Mouse (Mus musculus) heart, adult 11 months (tissue): ENCODE data around the gene Nap1l5.

Experiments used
- DNase-seq: peaks from one replicate; pipeline ENCODE4 v3.0.0; 2022

Gene Nap1l5

DNA sequence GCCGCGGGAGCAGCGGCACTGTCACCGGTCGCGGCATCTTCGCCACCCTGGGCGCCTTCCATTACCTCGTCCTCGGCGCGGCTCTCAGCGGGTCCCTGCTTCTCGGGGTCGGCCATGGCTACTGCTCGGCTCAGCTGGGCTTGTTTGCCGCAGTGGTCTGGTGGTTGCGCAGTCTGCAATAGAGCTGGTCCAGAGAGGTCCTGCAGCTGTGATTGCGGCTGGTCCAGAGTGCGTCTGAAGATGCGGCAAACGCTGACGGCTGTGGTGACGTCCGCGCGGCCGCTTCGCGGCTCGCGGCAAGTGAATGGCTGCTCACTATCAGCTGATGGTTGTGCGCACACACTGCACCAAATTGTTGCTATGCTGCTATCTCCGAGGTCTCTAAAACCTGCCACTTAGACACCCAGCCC lies at the start of gene Nap1l5:
Nap1l5 (minus strand) TSS at position 225 of the 410 bp plus-strand sequence.
- peak; percentile 95 for DNase-seq

DNA sequence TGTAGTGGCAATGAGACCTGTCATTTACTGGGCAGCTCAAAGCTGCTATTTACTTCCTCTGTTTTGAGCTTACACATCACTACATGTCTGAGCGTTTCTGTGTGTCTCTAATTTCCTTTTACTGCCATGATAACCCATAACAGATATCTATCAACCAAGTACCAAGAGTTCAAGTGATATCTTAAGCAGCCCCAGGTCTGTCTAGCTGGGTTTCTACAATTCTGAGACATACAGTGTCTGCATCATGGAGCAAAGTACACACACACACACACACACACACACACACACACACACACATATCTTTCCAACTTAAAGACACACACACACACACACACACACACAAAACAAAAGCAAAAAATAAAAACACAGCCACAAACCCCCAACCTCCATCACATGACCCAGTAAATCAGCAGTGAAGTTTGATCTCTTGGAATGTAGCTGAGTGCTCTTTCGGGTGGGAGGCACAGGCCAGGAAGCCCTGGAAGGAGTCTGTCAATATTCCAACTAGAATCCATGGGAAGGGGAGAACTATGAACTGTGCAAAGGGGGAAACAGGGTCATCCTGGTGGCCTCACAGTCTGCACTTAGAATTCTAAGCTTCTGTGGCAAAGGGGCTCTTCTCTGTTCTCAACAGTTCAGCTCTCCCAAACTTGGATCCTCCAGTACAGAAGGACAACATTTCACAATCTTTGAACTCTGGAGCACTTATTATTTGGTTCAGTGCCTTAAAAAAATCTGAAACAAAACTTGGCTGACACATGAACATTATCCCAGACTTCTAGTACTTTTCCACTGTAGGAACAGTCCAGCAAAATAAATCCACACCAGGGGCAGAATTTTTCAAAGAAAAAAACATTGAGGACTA lies 44.5 kb upstream of the Nap1l5 start:
- no peak for DNase-seq

DNA sequence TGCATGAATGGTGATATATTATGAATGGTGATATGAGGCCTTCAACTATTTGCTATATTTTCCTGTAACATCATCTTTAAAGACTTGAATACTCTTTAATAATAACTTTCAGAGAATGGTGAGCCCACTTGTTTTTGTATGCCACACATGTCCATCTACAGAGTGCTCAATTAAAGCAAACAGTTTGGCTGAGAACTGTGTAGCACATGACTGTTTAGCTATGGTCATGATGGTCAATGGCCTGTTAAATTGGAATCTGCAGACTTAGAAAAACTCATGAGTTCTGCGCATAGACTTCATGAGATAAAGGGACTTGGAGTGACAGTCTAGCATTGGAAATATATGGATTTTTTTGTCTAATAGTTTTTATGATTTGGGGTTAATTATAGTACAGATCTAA lies 43.5 kb upstream of the Nap1l5 start:
- no peak for DNase-seq

DNA sequence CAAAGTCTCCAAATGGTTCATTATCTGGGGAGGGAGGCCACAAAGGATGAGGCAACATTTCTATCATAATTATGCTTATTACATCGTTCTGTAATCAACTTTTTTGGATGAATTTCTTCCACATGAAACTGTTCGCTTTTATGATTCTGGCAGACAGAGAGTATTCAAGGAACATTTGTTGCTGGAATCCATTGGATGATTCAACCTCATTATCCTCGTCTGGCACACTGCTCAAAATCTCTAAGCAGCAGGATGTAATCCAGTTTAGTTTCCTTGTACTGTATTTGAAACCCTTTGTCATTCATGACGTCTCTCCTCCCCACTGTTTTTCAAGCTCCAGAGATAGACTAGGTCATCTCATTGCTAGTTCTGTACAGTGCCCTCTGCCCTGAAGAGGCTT lies 40.0 kb upstream of the Nap1l5 start:
- no peak for DNase-seq

DNA sequence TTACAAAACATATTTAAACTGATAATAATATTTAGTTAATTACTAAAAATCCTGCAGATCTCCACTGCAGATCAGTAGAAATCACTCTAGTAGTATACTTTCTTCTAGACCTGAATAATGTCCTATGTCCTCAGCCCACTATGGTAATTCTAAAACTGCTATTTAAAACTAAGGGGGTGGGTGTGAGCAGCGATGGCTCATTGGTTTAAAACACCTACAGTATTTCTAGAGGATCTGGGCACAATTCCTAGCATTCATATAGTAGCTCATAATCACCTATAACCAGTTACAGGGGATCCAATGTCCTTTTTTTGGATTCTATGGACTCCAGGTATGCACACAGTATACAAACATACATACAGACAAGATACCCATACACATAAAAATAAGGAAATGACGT lies 39.4 kb upstream of the Nap1l5 start:
- DNase-seq, result no peak

DNA sequence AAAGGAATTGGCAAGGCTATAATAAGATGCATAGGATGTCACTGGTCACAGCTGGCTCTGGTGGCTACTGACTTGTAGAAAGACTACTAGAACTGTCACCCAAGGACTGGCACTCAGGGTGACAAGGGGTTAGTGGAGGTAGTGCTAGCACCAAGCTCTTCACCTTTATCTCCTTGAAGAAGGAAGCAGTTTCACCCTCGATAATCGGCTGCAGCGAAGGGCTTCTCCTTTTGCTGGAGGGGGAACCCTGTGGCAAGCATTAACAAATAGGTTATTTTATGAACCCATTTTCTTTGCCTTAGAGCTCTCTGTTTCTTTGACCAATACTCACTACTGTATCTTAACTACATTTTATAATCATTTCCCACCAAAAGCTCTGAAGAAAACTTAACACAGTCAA lies 37.1 kb upstream of the Nap1l5 start:
- no peak for DNase-seq

DNA sequence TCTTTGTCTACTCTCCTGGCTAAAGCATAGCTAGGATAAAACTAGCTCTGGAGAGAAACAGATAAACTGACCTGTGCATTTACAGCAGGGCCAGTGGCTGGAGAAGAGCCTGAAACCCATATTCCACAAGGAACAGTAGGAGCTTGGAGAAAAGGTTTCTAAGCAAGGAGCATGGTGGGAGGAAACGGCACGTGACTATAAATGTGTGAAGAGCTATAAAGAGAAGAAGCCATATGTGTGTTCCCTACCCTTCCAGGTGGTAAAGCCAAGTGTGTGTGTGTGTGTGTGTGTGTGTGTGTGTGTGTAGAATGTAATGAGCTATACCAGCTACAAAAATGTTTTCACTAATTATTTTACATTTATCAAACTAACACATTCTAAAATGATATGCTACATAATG lies 35.4 kb upstream of the Nap1l5 start:
- DNase-seq, result no peak

DNA sequence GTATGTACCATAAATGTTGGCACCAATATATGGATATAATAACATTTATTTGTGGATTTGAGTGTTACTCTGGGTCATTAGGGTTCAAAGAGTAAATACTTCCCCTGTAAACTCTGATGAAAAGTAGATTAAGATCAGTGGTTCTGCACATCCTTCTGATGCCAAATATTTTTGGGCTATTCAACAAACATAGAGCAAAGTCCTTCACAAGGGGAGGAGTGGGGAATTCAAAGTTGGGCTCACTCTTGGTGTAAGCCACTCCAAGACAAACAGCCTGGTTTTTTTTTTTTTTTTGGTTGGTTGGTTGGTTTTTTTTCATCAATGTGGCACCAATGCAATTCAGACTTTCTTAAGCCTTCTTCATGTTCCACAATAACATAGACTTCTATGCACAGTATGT lies 30.9 kb upstream of the Nap1l5 start:
- no peak for DNase-seq

DNA sequence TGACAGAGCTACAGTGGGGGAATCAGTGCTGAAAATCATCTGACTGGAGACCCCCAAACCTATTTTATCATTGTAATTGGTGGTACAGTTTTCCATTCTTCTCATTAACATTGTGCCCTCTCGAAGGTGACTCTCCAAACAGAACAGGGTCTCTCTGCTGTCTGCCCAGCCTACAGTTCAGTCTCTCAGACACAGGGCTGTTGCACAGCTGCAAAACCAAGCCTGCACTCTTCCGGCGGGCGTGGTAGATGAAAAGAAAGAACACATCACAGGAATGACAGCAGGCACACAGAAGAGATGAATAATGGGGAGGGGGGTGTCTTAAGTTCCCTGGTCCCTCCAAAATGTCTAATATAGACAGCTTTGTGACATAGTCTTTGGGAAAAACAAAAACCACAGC lies 27.3 kb upstream of the Nap1l5 start:
- DNase-seq, result no peak

DNA sequence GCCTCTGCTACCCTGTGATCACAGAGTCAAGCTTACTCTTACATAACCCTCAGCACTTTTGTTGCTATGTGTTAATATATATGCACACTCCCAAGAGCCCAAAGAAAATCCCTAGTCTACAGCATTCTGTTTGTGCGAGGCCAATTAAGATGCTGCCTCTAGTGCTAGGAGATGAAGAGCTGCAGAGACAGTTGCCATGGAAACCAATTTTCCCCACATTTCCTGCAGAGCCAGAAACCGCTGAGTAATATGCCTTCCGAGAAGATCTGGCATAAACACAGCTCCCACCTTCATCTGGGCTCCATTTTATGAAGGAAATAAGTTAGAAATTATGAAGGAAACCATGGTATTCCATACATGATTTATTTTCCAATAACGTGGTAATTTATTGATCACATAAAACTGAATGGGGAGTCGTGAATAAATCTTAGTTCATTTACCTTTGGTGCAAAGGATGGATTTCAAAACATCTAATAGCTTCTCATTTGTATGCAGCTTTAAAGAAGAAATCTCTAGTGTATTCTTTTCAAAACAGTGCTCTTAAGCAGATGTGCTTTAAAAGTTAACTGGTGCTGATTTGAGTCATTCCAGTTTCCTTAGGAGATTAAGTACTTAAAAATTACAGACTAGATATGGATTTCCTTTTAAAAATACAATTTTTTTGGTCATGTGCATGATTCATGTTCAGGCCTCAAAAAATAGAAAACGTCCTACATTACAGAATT lies 26.5 kb upstream of the Nap1l5 start:
- DNase-seq, result no peak

DNA sequence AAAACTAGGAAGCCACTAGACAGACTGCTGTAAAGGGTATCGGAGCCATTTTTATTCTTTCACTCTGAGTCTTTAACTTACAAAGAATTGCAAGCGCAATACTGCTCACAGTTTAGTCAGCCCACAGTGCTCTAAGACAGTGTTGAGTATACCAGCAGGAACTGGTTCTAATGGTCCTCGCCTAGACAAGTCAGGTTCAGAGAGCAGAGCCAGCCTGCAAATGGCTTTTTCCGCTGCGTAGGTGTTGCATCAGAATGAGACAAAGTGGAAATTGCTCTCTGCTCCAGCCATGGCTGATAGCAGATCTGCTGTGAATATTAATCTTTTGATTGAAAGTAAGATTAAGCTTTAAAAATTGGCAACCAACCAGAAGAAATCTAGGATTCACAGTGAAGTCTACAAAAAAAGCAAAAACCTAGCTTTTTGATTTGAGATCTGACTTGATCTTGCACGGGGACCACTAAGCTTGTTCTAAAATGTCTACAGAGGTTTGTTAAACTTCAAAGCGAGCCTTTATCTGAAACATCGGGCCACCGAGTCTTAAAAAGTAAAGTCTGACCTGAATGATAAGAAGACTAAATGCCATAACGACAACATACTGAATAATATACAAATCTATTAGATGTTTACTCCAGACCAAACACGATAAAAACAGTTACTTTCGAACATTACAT lies 25.8 kb upstream of the Nap1l5 start:
- no peak for DNase-seq

DNA sequence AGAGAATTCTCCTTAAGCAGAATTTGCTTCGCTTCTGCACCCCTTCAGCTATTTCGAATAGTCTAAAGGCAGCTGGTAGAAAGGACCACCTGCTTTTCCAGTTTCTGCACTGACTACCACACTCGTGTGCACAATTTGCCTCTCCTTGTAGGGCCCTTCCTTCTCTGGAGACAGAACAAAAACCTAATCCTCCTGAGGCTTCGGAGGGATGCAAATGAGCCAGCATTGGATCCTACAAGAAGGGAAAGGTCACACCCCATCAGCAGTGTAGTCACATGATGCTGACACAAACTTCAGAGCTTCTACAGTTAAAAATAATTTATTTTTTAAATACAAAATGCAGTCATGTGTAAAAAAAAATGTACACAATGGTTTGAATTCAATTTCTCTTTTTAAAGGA lies 24.3 kb upstream of the Nap1l5 start:
- DNase-seq, result no peak

DNA sequence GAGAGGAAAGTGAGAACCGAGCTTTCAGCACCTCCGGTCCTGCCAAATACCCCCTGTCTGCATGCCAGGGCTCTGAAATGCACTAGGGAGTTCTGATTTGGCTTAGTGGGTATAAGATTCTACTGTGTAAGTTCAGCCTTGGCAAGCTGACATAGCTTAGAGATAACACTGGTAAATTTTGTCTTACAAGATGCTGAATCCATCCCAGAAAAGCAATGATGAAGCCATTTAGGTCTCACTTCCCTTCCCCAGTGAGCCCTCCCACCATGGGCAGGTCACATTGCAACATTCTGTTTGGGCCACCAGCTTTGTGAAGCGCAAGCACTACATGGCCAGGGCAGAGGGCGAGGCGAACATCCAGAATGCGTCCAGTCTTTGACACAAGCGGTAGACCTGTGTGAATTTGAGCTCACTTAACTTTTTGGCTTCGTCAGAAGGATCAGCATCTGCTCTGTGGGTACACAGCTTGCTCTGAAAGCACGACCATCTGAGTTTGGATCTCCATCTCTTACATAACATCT lies 23.1 kb upstream of the Nap1l5 start:
- DNase-seq, result peak; percentile 97

DNA sequence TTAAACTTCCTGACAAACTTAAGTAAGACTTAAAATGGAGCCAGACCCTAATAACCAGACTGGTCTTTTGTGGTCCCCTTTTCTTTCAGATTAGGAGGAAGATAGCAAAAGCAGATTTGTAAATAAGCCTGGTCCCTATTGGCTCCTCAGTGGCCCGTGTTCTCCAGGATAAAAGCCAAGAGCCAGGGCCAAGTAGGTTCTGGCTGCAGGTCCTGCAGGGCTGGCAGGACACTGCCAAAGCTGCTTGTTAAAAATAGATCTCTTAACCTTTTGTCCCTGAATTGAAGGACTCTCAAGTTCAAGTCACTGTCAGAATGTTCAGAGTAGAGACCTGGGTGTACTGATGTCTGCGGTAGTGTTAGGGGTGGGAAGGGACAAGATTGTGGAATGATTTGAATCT lies 21.0 kb upstream of the Nap1l5 start:
- DNase-seq, result peak; percentile 98

DNA sequence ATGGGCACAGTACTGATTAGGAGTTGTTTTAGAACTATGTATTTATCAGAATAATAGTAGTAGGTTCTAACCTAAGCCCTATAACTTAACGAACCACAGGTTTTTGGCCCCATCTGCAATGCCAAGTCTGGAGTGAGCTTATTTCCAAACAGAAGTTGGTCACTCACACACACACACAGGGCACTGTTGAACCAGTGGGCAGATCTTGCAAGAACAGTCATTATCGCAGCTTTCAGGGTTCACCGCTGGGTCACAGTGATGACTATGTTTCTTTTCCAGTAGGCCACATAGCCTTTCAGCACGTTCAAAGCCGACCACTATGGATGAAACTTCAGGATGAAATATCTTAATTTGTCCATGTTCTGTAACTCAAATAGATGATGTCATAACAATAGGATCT lies 15.6 kb upstream of the Nap1l5 start:
- no peak for DNase-seq

DNA sequence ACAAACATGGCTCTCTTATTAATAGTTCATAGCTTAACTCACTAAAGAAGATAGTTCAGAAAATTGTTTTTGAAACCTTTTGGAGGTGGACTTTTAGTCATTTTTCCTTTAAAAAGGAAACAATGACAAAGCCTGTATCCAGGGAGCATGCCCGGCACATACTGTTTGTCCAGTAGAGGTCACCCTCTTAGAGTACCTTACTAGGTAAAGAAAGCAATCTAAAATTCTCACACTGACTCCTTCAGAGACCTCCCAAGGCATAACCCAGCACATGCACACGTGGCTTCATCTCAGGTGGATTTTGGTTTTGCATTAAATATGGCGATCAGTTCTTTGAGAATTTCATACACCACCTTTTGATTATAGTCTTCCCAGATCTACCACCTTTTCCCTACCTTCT lies 14.7 kb upstream of the Nap1l5 start:
- DNase-seq, result no peak

DNA sequence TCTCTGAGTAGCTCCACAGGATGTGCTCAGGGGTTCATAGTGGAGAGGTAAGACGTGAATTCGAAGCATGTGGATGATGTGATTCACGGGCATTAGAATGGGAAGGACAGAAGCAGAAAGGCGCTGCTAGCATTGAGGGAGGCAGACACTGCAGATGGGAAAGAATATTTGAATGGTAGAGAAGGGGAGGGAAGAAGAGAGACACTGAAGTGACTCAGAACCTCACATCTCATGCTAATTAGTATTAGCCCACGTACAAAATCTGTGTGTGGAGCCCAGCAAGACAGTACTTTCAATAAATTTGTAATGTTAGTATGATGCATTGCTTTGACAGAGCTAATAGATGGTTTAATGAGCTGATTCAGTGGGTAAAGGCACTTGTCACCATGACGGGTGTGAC lies 13.9 kb upstream of the Nap1l5 start:
- DNase-seq, result no peak

DNA sequence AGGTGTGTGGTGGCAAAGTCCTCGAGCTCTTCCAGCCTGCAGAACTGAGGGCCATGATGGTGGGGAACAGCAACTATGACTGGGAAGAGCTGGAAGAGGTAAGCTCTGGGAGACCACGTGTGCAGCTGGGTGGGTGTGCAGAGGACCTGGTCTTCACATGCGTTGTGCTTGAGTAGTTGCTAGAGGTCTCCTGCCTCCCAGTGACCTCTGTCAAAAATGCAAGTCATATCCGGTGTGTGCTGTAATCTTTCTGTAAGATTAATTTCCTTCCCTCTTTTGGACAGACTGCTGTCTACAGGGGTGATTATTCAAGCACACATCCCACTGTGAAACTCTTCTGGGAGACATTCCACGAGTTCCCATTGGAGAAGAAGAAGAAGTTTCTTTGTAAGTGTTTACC lies 9.6 kb upstream of the Nap1l5 start:
- DNase-seq, result no peak

DNA sequence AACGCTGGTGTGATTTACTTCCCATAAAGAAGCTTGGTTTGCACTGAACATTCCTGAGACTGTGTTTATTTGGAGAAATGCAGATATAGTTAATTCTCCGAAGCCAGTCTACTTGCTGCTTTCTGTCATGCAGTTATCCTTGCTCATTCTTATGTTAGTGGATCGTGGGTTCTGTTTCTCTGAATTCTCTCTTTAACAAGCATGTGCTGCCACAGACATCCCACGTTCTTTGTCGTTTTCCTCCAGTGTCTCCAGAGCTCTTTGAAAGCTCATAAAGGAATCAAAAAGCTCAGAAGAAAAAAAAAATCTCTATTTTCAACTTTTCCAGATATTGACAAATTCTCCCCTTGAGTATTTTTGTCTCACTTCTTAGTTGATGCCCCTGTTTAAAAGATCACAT lies 7.1 kb upstream of the Nap1l5 start:
- DNase-seq, result no peak

DNA sequence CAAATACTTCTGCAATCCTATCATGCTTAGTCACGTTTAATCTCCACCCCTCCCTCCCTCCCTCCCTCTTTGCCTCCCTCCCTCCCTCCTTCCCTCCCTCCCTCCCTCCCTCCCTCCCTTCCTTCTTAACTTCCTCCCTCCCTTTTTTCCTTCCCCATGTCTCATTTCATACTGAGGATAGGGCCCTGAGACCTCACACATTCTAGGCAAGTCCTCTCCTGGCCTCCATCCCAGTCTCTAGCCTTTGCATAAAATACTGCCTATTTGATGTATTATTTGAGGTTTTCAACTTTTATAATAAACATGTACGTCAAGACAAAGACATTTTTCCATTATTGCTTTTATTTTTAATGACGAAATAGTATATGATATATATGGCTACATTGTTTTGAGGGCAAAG lies 6.7 kb upstream of the Nap1l5 start:
- no peak for DNase-seq

DNA sequence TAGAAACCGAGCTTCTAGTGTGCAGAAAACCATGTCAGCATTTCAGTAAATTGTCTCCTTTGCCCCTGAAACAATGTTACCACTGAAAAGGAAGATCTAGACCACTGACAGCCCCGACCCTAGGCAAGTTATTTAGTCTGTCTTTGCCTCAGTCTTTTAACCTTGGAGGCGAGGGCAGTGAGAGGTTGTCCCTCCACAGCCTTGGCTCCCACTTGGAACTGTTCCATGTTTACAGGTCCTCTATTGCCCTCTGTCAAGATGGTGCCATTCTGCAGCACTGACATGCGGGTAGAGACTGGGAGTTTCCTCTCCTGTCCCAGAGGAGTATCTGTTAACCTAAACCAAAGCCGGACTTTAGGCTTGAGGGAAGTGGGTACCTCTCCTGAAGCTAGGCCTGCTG lies 6.0 kb upstream of the Nap1l5 start:
- DNase-seq, result peak; percentile 85

DNA sequence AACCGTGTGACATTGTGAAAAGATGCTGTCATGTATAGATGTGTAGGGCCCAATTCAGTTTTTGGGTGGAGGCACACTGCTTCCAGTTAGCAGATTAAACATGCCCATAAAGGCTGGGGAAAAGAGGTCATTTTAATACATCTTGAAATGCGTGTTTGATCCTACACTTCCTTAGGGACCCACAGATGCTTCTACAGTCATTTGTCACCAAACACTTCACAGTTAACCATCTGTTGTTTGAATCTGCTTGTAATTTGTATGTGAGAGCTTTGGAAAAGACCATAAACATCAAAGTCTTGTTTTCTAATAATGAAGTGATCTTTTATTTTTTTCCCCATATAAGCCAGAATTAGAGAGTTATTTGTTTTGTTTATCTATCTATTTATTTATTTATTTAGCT lies 915 bp upstream of the Nap1l5 start:
- DNase-seq, result no peak

DNA sequence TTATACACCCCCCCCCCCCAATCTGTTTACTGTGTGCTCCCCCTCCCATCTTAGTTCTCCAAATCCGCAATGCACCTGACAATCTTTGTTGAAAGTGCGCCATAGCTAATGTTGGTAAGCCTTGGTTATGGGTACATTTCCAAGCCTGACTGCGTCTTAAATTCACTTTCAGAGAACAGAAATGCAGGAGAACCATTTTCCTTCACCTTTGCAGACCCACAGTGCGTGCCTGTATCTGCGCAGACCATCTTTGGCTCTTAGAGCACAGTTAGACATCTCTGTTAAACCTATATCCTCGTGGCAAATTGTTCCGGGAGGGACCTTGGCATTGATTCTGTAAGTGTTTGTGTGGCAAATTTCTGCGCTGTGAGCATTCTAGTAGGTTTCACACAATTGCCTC lies 460 bp upstream of the Nap1l5 start:
- DNase-seq, result no peak

DNA sequence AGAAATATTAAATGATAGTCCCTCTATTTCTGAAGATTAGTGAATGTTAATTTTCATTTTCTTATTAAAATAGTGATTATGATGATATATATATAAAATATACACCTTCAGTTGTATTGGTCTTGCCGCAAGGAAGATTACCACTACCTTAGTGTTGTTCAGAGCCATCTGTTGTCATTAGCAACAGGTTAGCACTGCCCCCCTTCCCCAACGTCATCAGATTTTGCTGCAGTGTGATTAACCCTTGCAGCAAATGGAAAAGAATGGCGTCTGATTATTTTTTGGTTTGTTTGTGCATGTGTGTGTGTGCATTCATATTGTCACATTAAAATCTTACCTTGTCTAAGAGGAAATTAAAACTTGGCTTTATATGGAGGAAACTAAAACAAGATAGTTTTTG lies 2.3 kb downstream of the Nap1l5 start:
- no peak for DNase-seq
